Mouse (Mus musculus): ENCODE results near the gene Slc35g3.

- TF ChIP-seq EP300 (IDR thresholded peaks at IDR 0.05; ENCODE audit: low read depth) (no peak), CTCF (IDR thresholded peaks at IDR 0.05; ENCODE audit: low read depth) (no peak)
Observed at GRCm38 (mm10) chr11:69761868-69762267, at the start of gene Slc35g3.

Measured in liver, postnatal 0 days (tissue).